Mouse (Mus musculus) heart, embryonic 16.5 days (tissue): ENCODE measurements around the gene 4930558K02Rik. TPM values are rescaled to one million over a fixed set of nuclear protein-coding genes. Genes with fewer than 3 reads are reported as not detected.

Experiments used
- ATAC-seq: fragments of 200-750 bp; cut with Nextera tagmentation; replicated peaks from 2 replicates; pipeline ENCODE4 v1.8.0; 2017; ENCODE audit warnings: moderate number of reproducible peaks; ENCODE audit not compliant: insufficient read depth, low FRiP score; ENCODE audit errors: extremely low read depth
- H3K27ac ChIP-seq: fragments of 300-500 bp; sonication (generic); 2 replicates; pipeline ENCODE4 v1.5.1; 2014; ENCODE audit warnings: mild to moderate bottlenecking, low read length, control low read depth, moderate library complexity
- H3K27me3 ChIP-seq: fragments of 300-500 bp; sonication (generic); 2 replicates; pipeline ENCODE4 v1.6.1; 2014; ENCODE audit warnings: low read length, mixed read lengths; ENCODE audit not compliant: control insufficient read depth, insufficient read depth
- H3K36me3 ChIP-seq: fragments of 300-500 bp; sonication (generic); 2 replicates; pipeline ENCODE4 v1.6.1; 2014; ENCODE audit not compliant: control insufficient read depth, insufficient read depth
- H3K4me1 ChIP-seq: fragments of 300-500 bp; sonication (generic); 2 replicates; pipeline ENCODE4 v1.6.1; 2014; ENCODE audit warnings: low read length, mixed read lengths; ENCODE audit not compliant: control insufficient read depth, insufficient read depth
- H3K4me2 ChIP-seq: fragments of 300-500 bp; sonication (generic); 2 replicates; pipeline ENCODE4 v1.6.1; 2014; ENCODE audit warnings: low read depth, mild to moderate bottlenecking, control low read depth, low read length
- H3K4me3 ChIP-seq: fragments of 300-500 bp; sonication (generic); 2 replicates; pipeline ENCODE4 v1.5.1; 2014; ENCODE audit warnings: mild to moderate bottlenecking, control low read depth, low read length
- H3K9ac ChIP-seq: fragments of 300-500 bp; sonication (generic); 2 replicates; pipeline ENCODE4 v1.6.1; 2014; ENCODE audit warnings: low read length, control low read depth
- H3K9me3 ChIP-seq: fragments of 300-500 bp; sonication (generic); replicated peaks from 2 replicates; pipeline ENCODE4 v1.6.1; 2016; ENCODE audit warnings: low read length; ENCODE audit not compliant: control insufficient read depth
- WGBS: fragments of 180-500 bp; shearing (Covaris S2); extraction: QIAGEN DNeasy Blood & Tissue Kit; methylation state at CpG from one replicate; pipeline ENCODE4 v1.1.7; 2014; 5-methylcytosine and 5-hydroxymethylcytosine counted together
- polyA plus RNA-seq: library from polyadenylated mRNA; unstranded; fragments of >200 nt; fragmentation: Nextera tagmentation; extraction: Ambion mirVana; gene quantifications from 2 replicates; pipeline ENCODE4 v1.2.1, GENCODE M21; 2015

The 4930558K02Rik gene
- polyA plus RNA-seq, 1 experiment from 2014 or later, result not detected

- no peaks in the 10 kb centered on the region for H3K9me3 ChIP-seq
- no peak overlapping the region for H3K4me3 ChIP-seq
- no peak overlapping the region for H3K9ac ChIP-seq
- ATAC-seq, result no peak
- no peak overlapping the region for H3K27ac ChIP-seq
- no peaks in the 10 kb centered on the region for H3K36me3 ChIP-seq
- WGBS, result 59% methylated on average over 2 of the region's 2 CpGs
- H3K27me3 ChIP-seq, result no peaks in the 10 kb centered on the region
- H3K4me1 ChIP-seq, result no peaks in the 10 kb centered on the region
- no peak overlapping the region for H3K4me2 ChIP-seq
These were observed 79.3 kb downstream of the 4930558K02Rik start for GRCm38 (mm10) chr1:161900129-161900528.

- WGBS, result 77% methylated on average over 8 of the region's 8 CpGs
- H3K9me3 ChIP-seq, result no peaks in the 10 kb centered on the region
- ATAC-seq, result no peak
- no peak overlapping the region for H3K9ac ChIP-seq
- H3K4me2 ChIP-seq, result no peak overlapping the region
- no peak overlapping the region for H3K4me3 ChIP-seq
- no peaks in the 10 kb centered on the region for H3K36me3 ChIP-seq
- H3K27me3 ChIP-seq, result no peaks in the 10 kb centered on the region
- H3K27ac ChIP-seq, result no peak overlapping the region
- H3K4me1 ChIP-seq, result peaks cover 8% of the 10 kb centered on the region
These were observed 82.2 kb downstream of the 4930558K02Rik start for GRCm38 (mm10) chr1:161897235-161897634.

DNA sequence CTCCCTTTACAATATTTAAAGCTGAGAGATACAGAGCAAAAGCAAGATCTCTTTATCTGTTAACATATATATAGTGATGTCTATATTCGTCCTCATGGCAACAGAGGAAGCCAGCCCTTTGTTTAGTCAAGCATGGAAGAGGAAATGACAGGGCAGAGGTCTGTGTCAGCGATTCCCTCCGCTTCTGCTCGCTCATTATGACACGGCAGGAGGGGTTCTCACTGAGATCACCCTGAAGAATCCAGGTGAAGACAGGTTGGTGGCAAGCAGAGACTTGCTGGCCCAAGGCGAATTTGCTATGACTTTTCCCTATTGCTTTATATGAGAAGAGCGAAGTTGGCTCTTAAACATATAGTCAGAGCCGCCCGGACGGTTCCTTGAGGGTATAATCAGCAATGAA, 83.3 kb downstream of the 4930558K02Rik start:
- Histone ChIP-seq H3K9me3 (no peaks in the 10 kb centered on the region), H3K4me1 (peaks cover 8% of the 10 kb centered on the region), H3K4me2 (no peak overlapping the region; the same call in 1 of the 2 replicates), H3K36me3 (no peaks in the 10 kb centered on the region), H3K9ac (no peak overlapping the region), H3K27ac (no peak overlapping the region), H3K27me3 (no peaks in the 10 kb centered on the region), H3K4me3 (no peak overlapping the region)
- WGBS, result 63% methylated on average over 10 of the region's 10 CpGs
- ATAC-seq, result no peak; the same call in 1 of the 2 replicates

- Histone ChIP-seq H3K27ac (no peak overlapping the region), H3K4me1 (peaks cover 8% of the 10 kb centered on the region), H3K9me3 (no peaks in the 10 kb centered on the region), H3K4me2 (no peak overlapping the region), H3K27me3 (no peaks in the 10 kb centered on the region), H3K9ac (no peak overlapping the region), H3K36me3 (no peaks in the 10 kb centered on the region), H3K4me3 (no peak overlapping the region)
- 91% methylated on average over 3 of the region's 3 CpGs for WGBS
- ATAC-seq, result no peak
These were observed 84.4 kb downstream of the 4930558K02Rik start for GRCm38 (mm10) chr1:161895014-161895413.

- no peak for ATAC-seq
- Histone ChIP-seq H3K4me3 (no peak overlapping the region), H3K9ac (no peak overlapping the region), H3K9me3 (no peaks in the 10 kb centered on the region), H3K27me3 (no peaks in the 10 kb centered on the region), H3K27ac (no peak overlapping the region), H3K4me2 (no peak overlapping the region), H3K4me1 (peaks cover 8% of the 10 kb centered on the region), H3K36me3 (no peaks in the 10 kb centered on the region)
- WGBS, result 22% methylated on average over 2 of the region's 2 CpGs
These were observed 84.9 kb downstream of the 4930558K02Rik start for GRCm38 (mm10) chr1:161894553-161894952.

GRCm38 (mm10) chr1:161894126-161894525, 85.3 kb downstream of the 4930558K02Rik start:
- Histone ChIP-seq H3K36me3 (no peaks in the 10 kb centered on the region), H3K9me3 (no peaks in the 10 kb centered on the region), H3K9ac (no peak overlapping the region), H3K4me3 (no peak overlapping the region), H3K27ac (no peak overlapping the region), H3K27me3 (no peaks in the 10 kb centered on the region), H3K4me2 (no peak overlapping the region), H3K4me1 (peaks cover 8% of the 10 kb centered on the region)
- no peak for ATAC-seq
- 18% methylated on average over 2 of the region's 2 CpGs for WGBS

Other genes with a start within 250 kb of the 4930558K02Rik start
- 0.12 and 0.43 TPM in 2 replicates for gene Fasl, start 191.1 kb downstream of the 4930558K02Rik start, polyA plus RNA-seq
- 13.2 and 13.8 TPM in 2 replicates for gene Suco, start 103.0 kb downstream of the 4930558K02Rik start, polyA plus RNA-seq
- gene Pigc, start 10.4 kb downstream of the 4930558K02Rik start, polyA plus RNA-seq, result 27.0 and 31.7 TPM in 2 replicates